Mouse (Mus musculus): ENCODE results near the gene Abi1.
"Not testable (repeated sequence)": the region's sequence is repeated elsewhere in the genome, so short reads cannot be mapped to it uniquely, and the experiment has no call there.

Gene Abi1

GRCm38 (mm10) chr2:22961681-22962080 lies 78.4 kb downstream of the Abi1 start:
- no peak for DNase-seq (ENCODE audit: low read depth)

GRCm38 (mm10) chr2:22957415-22957814 lies 82.6 kb downstream of the Abi1 start:
- DNase-seq (ENCODE audit: low read depth), result peak; percentile 35

- no peak for DNase-seq (ENCODE audit: low read depth)
Observed at GRCm38 (mm10) chr2:22955914-22956313, 84.1 kb downstream of the Abi1 start.

- DNase-seq (ENCODE audit: low read depth), result no peak
Observed at GRCm38 (mm10) chr2:22954278-22954677, 85.8 kb downstream of the Abi1 start.

- peak; percentile 53 for DNase-seq (ENCODE audit: low read depth)
Observed at GRCm38 (mm10) chr2:22949956-22950355, 90.1 kb downstream of the Abi1 start.

GRCm38 (mm10) chr2:22933556-22933955 lies 106.5 kb downstream of the Abi1 start:
- no peak for DNase-seq (ENCODE audit: low read depth)

- no peak for DNase-seq (ENCODE audit: low read depth)
Observed at GRCm38 (mm10) chr2:22928259-22928658, 111.8 kb downstream of the Abi1 start.

- not testable (repeated sequence) for DNase-seq (ENCODE audit: low read depth)
Observed at GRCm38 (mm10) chr2:22925911-22926310, 114.1 kb downstream of the Abi1 start.

- no peak for DNase-seq (ENCODE audit: low read depth)
Observed at GRCm38 (mm10) chr2:22918651-22919050, 121.4 kb downstream of the Abi1 start.

- DNase-seq (ENCODE audit: low read depth), result no peak
Observed at GRCm38 (mm10) chr2:22914421-22914820, 125.6 kb downstream of the Abi1 start.

- no peak for DNase-seq (ENCODE audit: low read depth)
Observed at GRCm38 (mm10) chr2:22903947-22904346, 136.1 kb downstream of the Abi1 start.

- DNase-seq (ENCODE audit: low read depth), result peak; percentile 98
Observed at GRCm38 (mm10) chr2:22895282-22896273, 144.5 kb downstream of the Abi1 start, which contains the start of gene Pdss1. TSS of gene Pdss1 (plus strand) at chr2:22895522.

- DNase-seq (ENCODE audit: low read depth), result no peak
Observed at GRCm38 (mm10) chr2:22894932-22895281, 145.1 kb downstream of the Abi1 start.
